Mouse (Mus musculus): ENCODE measurements at regions not wholly inside any gene's neighbourhood (a gene's known extent, or its start where the extent isn't known, plus 50 kb on each side); places are given as distances from the start of the nearest gene placed in this dataset.
A peak's percentile ranks its signal among the peaks of the same experiment; 100 is the strongest.

GRCm38 (mm10) chrX:14273628-14274337 is 62.8 kb downstream of the H2al1n start:
- Histone ChIP-seq H3K9me3 (ENCODE audit: control insufficient read depth, low read length) (no peaks in the 10 kb centered on the region), H3K4me2 (no peak overlapping the region), H3K4me1 (ENCODE audit: control insufficient read depth, insufficient read depth, low read length) (no peaks in the 10 kb centered on the region), H3K4me3 (ENCODE audit: low read depth, low read length) (no peak overlapping the region), H3K36me3 (ENCODE audit: control insufficient read depth, insufficient read depth, low read length) (no peaks in the 10 kb centered on the region), H3K27me3 (ENCODE audit: control insufficient read depth, insufficient read depth, low read length) (no peaks in the 10 kb centered on the region), H3K27ac (ENCODE audit: low read depth, low read length) (no peak overlapping the region), H3K9ac (ENCODE audit: low read length) (no peak overlapping the region)
- ATAC-seq (ENCODE audit: low FRiP score) (no peak), DNase-seq (ENCODE audit: low spot score, missing footprints) (no peak)
- 65% methylated on average over 6 of the region's 6 CpGs for WGBS

GRCm38 (mm10) chrX:14279312-14279711 is 68.4 kb downstream of the H2al1n start:
- H3K4me3 ChIP-seq (ENCODE audit: low read depth, low read length) = no peak overlapping the region
- H3K27me3 ChIP-seq (ENCODE audit: control insufficient read depth, insufficient read depth, low read length) = no peaks in the 10 kb centered on the region
- H3K4me1 ChIP-seq (ENCODE audit: control insufficient read depth, insufficient read depth, low read length) = no peaks in the 10 kb centered on the region
- no peak overlapping the region for H3K4me2 ChIP-seq
- ATAC-seq (ENCODE audit: low FRiP score) (no peak), DNase-seq (ENCODE audit: low spot score, missing footprints) (peak; percentile 47)
- no peaks in the 10 kb centered on the region for H3K9me3 ChIP-seq (ENCODE audit: control insufficient read depth, low read length)
- 72% methylated on average over 2 of the region's 2 CpGs for WGBS
- no peak overlapping the region for H3K9ac ChIP-seq (ENCODE audit: low read length)
- H3K27ac ChIP-seq (ENCODE audit: low read depth, low read length) = no peak overlapping the region
- H3K36me3 ChIP-seq (ENCODE audit: control insufficient read depth, insufficient read depth, low read length) = no peaks in the 10 kb centered on the region

- DNase-seq (ENCODE audit: low spot score, missing footprints) (no peak), ATAC-seq (ENCODE audit: low FRiP score) (no peak)
- H3K27ac ChIP-seq (ENCODE audit: low read depth, low read length) = no peak overlapping the region
- H3K9ac ChIP-seq (ENCODE audit: low read length) = no peak overlapping the region
- H3K36me3 ChIP-seq (ENCODE audit: control insufficient read depth, insufficient read depth, low read length) = no peaks in the 10 kb centered on the region
- H3K4me3 ChIP-seq (ENCODE audit: low read depth, low read length) = no peak overlapping the region
- no peaks in the 10 kb centered on the region for H3K27me3 ChIP-seq (ENCODE audit: control insufficient read depth, insufficient read depth, low read length)
- no peaks in the 10 kb centered on the region for H3K9me3 ChIP-seq (ENCODE audit: control insufficient read depth, low read length)
- H3K4me2 ChIP-seq = no peak overlapping the region
- no peaks in the 10 kb centered on the region for H3K4me1 ChIP-seq (ENCODE audit: control insufficient read depth, insufficient read depth, low read length)
These were observed 68.8 kb downstream of the H2al1n start for GRCm38 (mm10) chrX:14279736-14280135.

- Histone ChIP-seq H3K4me2 (no peak overlapping the region), H3K4me1 (ENCODE audit: control insufficient read depth, insufficient read depth, low read length) (no peaks in the 10 kb centered on the region), H3K27ac (ENCODE audit: low read depth, low read length) (no peak overlapping the region), H3K4me3 (ENCODE audit: low read depth, low read length) (no peak overlapping the region), H3K9me3 (ENCODE audit: control insufficient read depth, low read length) (no peaks in the 10 kb centered on the region), H3K36me3 (ENCODE audit: control insufficient read depth, insufficient read depth, low read length) (no peaks in the 10 kb centered on the region), H3K27me3 (ENCODE audit: control insufficient read depth, insufficient read depth, low read length) (no peaks in the 10 kb centered on the region), H3K9ac (ENCODE audit: low read length) (no peak overlapping the region)
- DNase-seq (ENCODE audit: low spot score, missing footprints) (no peak), ATAC-seq (ENCODE audit: low FRiP score) (no peak)
- WGBS = 94% methylated on average over 6 of the region's 6 CpGs
These were observed 83.9 kb downstream of the H2al1n start for GRCm38 (mm10) chrX:14294890-14295289.

DNA sequence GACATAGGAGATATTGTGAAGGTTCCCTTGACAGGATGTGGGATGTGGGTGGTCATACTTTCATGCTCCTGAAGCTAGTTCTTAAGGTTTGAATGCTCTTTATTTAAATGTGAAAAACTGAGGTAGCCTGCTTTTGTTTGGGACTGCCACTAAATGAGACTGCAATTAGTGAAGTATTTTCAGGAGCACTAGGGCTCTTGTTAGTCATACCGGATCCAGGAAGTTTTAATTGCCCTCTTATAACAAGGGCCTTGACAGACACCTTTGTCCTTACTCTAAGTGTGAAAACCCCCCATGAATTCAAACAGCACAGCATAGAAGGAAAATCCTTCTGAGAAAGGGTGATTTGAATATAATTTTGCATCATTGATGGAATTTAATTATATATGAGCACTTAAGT is 91.2 kb downstream of the H2al1n start:
- H3K4me2 ChIP-seq = no peak overlapping the region
- no peak overlapping the region for H3K4me3 ChIP-seq (ENCODE audit: low read depth, low read length)
- no peak overlapping the region for H3K27ac ChIP-seq (ENCODE audit: low read depth, low read length)
- H3K36me3 ChIP-seq (ENCODE audit: control insufficient read depth, insufficient read depth, low read length) = no peaks in the 10 kb centered on the region
- ATAC-seq (ENCODE audit: low FRiP score) = no peak
- H3K4me1 ChIP-seq (ENCODE audit: control insufficient read depth, insufficient read depth, low read length) = no peaks in the 10 kb centered on the region
- no peak for DNase-seq (ENCODE audit: low spot score, missing footprints)
- H3K27me3 ChIP-seq (ENCODE audit: control insufficient read depth, insufficient read depth, low read length) = no peaks in the 10 kb centered on the region
- no peak overlapping the region for H3K9ac ChIP-seq (ENCODE audit: low read length)
- WGBS = 67% methylated on average over 1 of the region's 1 CpGs
- H3K9me3 ChIP-seq (ENCODE audit: control insufficient read depth, low read length) = no peaks in the 10 kb centered on the region

DNA sequence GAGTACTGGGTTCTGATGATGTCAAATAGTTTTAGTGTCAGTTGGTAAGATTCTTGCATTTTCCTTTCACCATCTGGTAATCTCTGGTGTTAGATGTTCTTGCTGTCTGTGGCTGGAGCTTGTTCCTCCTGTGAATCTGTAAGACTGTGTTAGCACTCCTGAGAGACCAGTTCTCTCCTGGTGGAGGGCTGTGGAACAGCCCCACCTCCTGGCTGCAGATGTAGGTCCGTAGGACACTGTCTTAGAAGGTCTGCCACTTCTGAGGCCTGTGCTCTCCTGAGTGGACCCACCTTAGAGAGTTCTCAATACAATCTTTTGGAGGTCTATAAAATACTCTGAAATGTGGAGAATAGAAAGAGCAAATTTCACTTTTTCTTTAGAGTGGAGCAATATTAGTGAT is 101.8 kb downstream of the H2al1n start:
- no peaks in the 10 kb centered on the region for H3K27me3 ChIP-seq (ENCODE audit: control insufficient read depth, insufficient read depth, low read length)
- no peak overlapping the region for H3K4me3 ChIP-seq (ENCODE audit: low read depth, low read length)
- H3K36me3 ChIP-seq (ENCODE audit: control insufficient read depth, insufficient read depth, low read length) = no peaks in the 10 kb centered on the region
- no peak overlapping the region for H3K27ac ChIP-seq (ENCODE audit: low read depth, low read length)
- no peaks in the 10 kb centered on the region for H3K9me3 ChIP-seq (ENCODE audit: control insufficient read depth, low read length)
- ATAC-seq (ENCODE audit: low FRiP score) (no peak), DNase-seq (ENCODE audit: low spot score, missing footprints) (no peak)
- H3K4me2 ChIP-seq = no peak overlapping the region
- H3K9ac ChIP-seq (ENCODE audit: low read length) = no peak overlapping the region
- no peaks in the 10 kb centered on the region for H3K4me1 ChIP-seq (ENCODE audit: control insufficient read depth, insufficient read depth, low read length)
- WGBS = 56% methylated on average over 1 of the region's 1 CpGs

DNA sequence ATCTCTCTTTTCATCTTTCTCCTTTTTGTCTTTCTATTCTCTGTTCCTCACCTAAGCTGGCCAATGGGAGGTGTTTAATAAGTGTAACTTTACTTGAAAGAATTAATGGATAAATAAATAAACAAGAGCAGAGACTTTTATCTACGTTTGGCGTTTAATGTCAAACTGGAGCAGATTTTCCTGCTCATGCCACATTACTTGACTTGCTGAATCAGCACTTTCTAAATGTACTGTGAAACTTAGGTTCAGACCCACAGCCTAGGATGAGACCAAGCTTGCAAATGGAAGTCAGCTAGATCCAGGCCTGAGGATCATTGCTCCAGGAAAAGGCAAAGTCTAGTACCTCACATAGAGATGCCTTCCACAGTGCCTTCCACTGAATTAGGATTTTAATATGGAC is 141.5 kb downstream of the H2al1n start:
- Histone ChIP-seq H3K9me3 (ENCODE audit: control insufficient read depth, low read length) (no peaks in the 10 kb centered on the region), H3K27me3 (ENCODE audit: control insufficient read depth, insufficient read depth, low read length) (no peaks in the 10 kb centered on the region), H3K4me3 (ENCODE audit: low read depth, low read length) (no peak overlapping the region), H3K4me2 (no peak overlapping the region), H3K27ac (ENCODE audit: low read depth, low read length) (no peak overlapping the region), H3K4me1 (ENCODE audit: control insufficient read depth, insufficient read depth, low read length) (no peaks in the 10 kb centered on the region), H3K9ac (ENCODE audit: low read length) (no peak overlapping the region), H3K36me3 (ENCODE audit: control insufficient read depth, insufficient read depth, low read length) (no peaks in the 10 kb centered on the region)
- 89% methylated on average over 2 of the region's 2 CpGs for WGBS
- ATAC-seq (ENCODE audit: low FRiP score) (no peak), DNase-seq (ENCODE audit: low spot score, missing footprints) (no peak)

GRCm38 (mm10) chrX:14353366-14353765 is 142.4 kb downstream of the H2al1n start:
- DNase-seq (ENCODE audit: low spot score, missing footprints) = no peak
- no peaks in the 10 kb centered on the region for H3K27me3 ChIP-seq (ENCODE audit: control insufficient read depth, insufficient read depth, low read length)
- no peaks in the 10 kb centered on the region for H3K4me1 ChIP-seq (ENCODE audit: control insufficient read depth, insufficient read depth, low read length)
- ATAC-seq (ENCODE audit: low FRiP score) = no peak
- H3K36me3 ChIP-seq (ENCODE audit: control insufficient read depth, insufficient read depth, low read length) = no peaks in the 10 kb centered on the region
- no peak overlapping the region for H3K4me3 ChIP-seq (ENCODE audit: low read depth, low read length)
- no peak overlapping the region for H3K4me2 ChIP-seq
- no peak overlapping the region for H3K9ac ChIP-seq (ENCODE audit: low read length)
- no peak overlapping the region for H3K27ac ChIP-seq (ENCODE audit: low read depth, low read length)
- 72% methylated on average over 3 of the region's 3 CpGs for WGBS
- no peaks in the 10 kb centered on the region for H3K9me3 ChIP-seq (ENCODE audit: control insufficient read depth, low read length)

- H3K4me1 ChIP-seq (ENCODE audit: control insufficient read depth, insufficient read depth, low read length) = no peaks in the 10 kb centered on the region
- H3K9me3 ChIP-seq (ENCODE audit: control insufficient read depth, low read length) = no peaks in the 10 kb centered on the region
- no peak overlapping the region for H3K4me3 ChIP-seq (ENCODE audit: low read depth, low read length)
- ATAC-seq (ENCODE audit: low FRiP score) (no peak), DNase-seq (ENCODE audit: low spot score, missing footprints) (no peak)
- no peak overlapping the region for H3K9ac ChIP-seq (ENCODE audit: low read length)
- no peaks in the 10 kb centered on the region for H3K27me3 ChIP-seq (ENCODE audit: control insufficient read depth, insufficient read depth, low read length)
- H3K27ac ChIP-seq (ENCODE audit: low read depth, low read length) = no peak overlapping the region
- no peaks in the 10 kb centered on the region for H3K36me3 ChIP-seq (ENCODE audit: control insufficient read depth, insufficient read depth, low read length)
- WGBS = 67% methylated on average over 4 of the region's 4 CpGs
- H3K4me2 ChIP-seq = no peak overlapping the region
These were observed 145.6 kb downstream of the H2al1n start for GRCm38 (mm10) chrX:14356466-14357030.
